Mouse (Mus musculus): Measurements from ENCODE around the gene Hadha. TPM values are rescaled to one million over a fixed set of nuclear protein-coding genes. Genes with fewer than 3 reads are reported as not detected.

The Hadha gene
- polyA plus RNA-seq (2017; shearing (Covaris generic)), result 120 TPM

DNA sequence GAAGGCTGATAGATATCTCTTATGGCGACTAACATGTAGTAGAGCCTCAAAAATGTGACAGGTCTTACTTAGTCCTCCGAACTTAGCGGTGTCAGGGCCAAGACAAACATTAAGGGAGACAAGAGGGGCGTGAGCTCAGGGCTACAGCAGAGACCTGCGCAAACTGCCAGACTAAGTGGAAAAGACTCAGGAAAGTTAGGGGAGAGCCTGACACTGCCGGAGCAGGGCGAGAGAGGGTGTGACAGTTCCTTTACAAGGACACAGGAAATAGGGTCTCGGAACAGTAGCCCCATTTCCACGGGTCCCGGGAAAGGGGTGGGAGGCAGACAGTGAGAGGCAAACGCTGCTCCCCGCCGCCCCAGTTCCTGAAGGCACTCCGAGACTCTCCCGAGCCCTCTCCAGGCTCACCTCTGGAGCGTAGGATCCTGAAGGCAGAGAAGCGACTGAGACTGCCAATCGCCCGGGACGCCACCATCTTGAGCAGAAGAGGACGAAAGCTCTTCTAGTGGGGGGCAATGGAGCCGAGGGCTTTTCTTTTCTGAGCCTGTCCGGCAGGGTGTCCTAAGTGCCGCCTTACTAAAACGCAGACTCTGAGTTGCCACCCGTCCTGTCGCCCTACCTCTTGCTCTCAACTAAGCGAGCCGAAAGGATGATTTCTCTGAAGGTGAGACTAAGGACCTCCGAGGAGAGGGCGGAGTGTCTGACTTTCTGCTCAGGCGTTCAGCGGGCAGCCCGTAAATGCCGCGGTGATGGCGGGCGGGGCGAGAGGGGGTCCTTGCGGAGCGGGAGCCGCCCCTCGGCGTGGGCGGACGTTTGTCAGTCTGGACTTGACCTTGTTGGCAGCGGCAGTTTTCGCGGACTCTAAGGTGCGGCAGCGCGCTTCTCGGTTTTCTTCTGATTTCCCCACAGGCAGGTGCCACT, at the start of gene Hadha, which contains the start of gene Hadhb:
Gene Hadha (minus strand): TSS at position 689 of the 921 bp plus-strand sequence.
Gene Hadhb (plus strand): TSS at position 775 of the 921 bp plus-strand sequence.

DNA sequence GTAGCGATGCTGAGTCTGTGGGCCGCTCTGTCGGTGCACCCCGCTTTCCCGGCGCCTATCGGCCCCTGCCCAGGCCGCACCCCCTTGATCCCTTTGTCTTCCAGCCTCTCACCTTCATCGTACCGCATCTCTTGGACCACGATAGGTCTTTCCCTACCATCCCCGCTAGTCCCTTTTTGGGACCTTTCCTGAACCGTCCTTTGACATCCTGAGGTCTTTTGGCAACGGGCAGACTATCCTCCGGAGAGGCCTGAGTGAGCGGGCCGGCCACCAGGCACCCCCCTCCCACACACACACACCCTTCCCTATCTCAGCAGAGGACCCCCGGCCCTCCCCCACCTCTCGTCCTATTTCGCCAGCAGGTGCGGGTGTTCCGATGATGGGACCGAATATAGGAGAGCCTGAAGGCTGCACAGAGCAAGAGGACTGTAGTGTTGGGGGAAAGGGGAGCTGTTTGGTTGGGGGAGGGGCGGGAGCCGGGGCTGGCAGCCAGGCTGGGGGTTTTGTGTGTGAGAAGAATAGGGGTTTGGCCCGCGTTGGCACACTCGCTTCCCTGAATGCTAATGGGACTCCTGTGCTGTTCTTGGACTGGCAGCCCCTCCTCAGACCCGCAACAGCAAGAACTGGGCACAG, 49.2 kb downstream of the Hadha start, which contains the start of gene 3110082J24Rik:
Gene 3110082J24Rik (minus strand): TSS at position 419 of the 633 bp plus-strand sequence.

DNA sequence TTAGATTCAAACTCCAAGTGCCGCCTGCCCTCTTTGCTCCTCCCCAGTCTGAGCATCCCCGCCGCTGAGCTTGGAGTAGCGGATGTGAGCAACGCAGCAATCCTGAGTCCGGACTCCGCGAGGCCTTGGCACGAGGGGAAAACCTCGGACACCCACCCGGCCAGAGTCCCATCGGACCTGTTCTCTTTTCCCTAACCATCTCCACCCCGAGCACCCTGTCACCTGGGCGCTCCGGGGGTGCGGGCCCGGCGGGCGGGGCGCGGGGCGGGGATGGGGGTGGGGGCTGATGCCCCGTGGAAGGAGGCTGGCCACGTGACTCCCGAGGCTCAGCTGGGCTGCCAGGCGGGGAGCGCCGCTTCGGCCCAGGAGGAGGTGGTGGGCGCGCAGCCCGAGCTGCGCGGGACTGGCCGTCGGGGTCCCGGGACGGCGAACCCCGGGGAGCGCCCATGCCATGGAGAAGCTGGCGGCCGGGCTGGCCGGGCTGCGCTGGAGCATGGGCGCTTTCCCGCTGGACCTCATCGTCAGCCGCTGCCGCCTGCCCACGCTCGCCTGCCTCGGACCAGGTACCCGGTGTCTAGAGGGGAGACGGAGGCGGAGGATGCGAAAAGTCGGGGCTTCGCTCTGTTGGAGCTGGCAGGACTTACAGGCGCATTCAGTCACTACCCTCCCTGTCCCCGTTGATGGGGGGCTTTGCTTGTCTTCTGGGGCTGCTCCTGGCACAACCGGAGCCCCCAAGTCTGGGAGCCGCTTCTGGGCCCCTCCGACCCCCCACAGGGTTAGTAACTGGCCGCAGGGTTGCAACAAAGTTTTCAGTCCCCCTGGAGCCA, 49.9 kb downstream of the Hadha start, which contains the start of gene Garem2:
Gene Garem2 (plus strand): TSS at position 321 of the 827 bp plus-strand sequence.

GRCm38 (mm10) chr5:30072825-30073821, 81.8 kb downstream of the Hadha start, which contains the start of gene Tyms:
TSS of gene Tyms (minus strand) at chr5:30073617.

Other genes with a start within 250 kb of the Hadha start
- 0.74 TPM for gene Il6, start 142.0 kb downstream of the Hadha start, polyA plus RNA-seq (2017; shearing (Covaris generic))
- 57.7 TPM for gene Tyms, start 81.5 kb downstream of the Hadha start, polyA plus RNA-seq (2017; shearing (Covaris generic))
- not detected for gene Garem2, start 50.0 kb downstream of the Hadha start, polyA plus RNA-seq (2017; shearing (Covaris generic))
- not detected for gene 3110082J24Rik, start 49.1 kb downstream of the Hadha start, polyA plus RNA-seq (2017; shearing (Covaris generic))
- 239 TPM for gene Hadhb, start 86 bp upstream of the Hadha start, polyA plus RNA-seq (2017; shearing (Covaris generic))
- gene Adgrf3, start 50.6 kb upstream of the Hadha start, polyA plus RNA-seq (2017; shearing (Covaris generic)), result not detected
- 26.5 TPM for gene Selenoi, start 77.4 kb upstream of the Hadha start, polyA plus RNA-seq (2017; shearing (Covaris generic))
- gene Drc1, start 126.2 kb upstream of the Hadha start, polyA plus RNA-seq (2017; shearing (Covaris generic)), result 1.0 TPM